Mouse (Mus musculus): ENCODE results near the gene Cers6.

Cers6 gene

DNA sequence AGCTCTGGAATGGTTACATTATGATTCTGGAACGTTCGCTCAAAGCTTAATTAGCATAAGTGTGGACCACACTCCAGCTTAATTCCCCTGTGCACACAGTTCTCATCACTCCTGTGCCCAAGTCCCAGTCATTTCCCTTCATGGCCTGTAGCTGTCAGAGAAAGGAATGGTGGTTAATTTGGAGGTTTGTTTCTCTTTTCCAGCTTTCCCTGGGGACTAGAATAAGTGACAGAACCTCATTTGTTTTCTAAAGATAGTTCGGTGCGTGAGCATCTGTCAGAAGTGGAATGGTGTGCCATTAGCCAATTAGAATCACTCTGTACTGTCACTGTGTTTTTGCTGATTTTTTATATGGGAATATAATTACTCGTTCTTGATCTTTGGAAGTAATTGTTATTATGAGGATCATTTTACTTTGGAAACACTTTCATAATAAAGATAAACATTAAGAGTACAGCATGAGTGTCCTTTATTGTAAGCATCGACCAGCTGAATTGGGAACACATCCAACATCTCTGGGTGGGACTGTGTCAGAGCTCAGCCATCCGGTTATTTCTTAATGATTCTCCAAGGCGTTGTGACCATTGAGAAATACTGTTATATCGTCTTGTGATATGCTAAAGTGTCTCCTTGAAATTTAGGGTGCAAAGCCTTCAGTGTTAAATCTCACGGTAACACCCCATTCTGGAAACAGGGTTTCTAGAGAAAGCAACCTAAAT, 252.7 kb downstream of the Cers6 start:
- no peak for DNase-seq (ENCODE audit: low read depth, low spot score)

DNA sequence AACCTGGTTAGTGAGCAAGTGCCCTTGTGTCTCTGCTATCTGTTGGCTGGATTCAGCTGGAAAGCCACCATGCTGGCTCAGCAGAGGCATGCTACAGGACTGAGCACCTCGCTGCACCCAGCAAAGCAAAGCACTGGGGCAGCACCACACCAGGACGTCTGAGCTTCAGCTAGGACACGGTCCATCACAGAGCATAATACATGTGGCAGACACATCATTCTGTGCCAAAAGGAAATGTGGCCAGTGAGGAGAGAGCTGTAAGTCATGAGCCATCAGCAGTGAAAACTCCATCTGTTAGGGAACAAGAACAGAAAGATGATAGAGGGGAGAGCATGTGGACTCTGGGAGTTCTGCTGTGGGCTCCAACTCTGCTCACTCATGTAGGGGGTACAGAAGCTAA, 254.7 kb downstream of the Cers6 start:
- no peak for DNase-seq (ENCODE audit: low read depth, low spot score)

DNA sequence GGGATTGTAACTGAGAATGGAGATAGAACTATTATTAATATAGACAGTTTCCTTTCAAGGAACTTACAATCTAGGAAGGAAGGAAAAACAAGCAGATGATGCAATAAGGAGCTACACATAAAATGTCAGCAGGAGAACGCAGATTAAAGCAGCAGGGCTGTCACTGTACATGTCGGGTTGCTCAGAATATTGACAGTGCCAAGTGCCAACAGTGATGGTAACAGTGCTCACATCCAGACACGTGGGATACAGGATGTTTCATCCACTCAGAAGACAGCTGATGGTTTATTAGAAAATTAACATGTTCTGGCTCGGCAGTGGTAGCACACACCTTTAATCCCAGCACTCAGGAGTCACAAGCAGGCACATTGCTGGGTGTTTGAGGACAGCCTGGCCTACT, 255.5 kb downstream of the Cers6 start:
- no peak for DNase-seq (ENCODE audit: low read depth, low spot score)

DNA sequence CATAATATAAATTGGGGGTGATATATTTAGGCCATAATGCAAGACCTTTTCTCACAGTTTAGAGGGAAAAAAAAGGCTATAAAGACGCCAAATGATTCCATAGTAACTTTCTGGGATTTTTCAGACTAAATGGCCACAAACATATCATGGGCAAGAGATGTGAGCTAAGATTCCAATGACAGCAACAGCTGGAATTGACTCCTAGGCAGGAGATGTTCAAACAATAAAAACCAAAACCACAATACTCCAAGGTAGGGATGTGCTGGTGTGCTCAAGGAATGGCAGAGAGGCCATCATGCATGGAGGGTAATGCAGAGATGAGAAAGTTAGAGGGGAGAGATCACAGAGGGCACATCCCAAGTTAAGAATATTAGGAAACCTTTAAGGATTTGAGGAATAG, 257.8 kb downstream of the Cers6 start:
- no peak for DNase-seq (ENCODE audit: low read depth, low spot score)

DNA sequence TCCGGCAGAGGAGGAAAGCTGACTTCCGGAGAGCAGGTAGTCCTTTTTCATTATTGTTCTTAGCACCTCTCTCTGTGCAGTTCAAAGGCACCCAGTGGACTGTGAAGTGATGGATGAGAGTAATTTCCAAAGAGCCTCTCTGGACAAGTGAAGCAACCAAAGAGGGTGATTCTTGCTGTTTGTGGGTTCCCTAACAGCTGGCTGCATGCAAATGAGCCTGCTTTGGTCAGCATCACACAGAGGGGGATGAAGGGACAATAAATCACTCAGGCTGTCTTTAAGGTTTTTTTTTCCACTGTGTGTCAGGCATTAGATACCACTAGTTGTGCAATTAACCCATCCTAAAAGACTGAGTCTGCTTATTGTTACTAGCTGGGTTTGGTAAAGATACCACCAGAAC, 258.5 kb downstream of the Cers6 start:
- no peak for DNase-seq (ENCODE audit: low read depth, low spot score)

DNA sequence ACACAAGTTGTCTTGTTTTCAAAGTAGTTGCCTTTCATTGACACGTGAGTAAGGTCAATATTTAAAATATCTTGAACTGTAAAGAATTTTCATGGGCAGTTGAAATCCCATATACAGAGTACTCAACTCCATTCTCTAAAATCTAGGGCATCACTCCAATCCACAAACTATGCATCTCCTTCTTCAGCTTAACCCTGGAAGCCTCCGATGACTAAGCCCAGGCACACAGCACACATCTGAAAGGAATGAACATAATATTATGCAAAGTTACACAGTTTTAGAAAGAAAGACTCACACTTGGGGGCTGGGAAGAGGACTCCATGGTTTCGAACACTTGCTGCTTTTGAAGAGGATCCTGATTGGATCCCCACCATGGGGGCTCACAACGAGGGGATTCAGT, 260.4 kb downstream of the Cers6 start:
- DNase-seq (ENCODE audit: low read depth, low spot score) = no peak

DNA sequence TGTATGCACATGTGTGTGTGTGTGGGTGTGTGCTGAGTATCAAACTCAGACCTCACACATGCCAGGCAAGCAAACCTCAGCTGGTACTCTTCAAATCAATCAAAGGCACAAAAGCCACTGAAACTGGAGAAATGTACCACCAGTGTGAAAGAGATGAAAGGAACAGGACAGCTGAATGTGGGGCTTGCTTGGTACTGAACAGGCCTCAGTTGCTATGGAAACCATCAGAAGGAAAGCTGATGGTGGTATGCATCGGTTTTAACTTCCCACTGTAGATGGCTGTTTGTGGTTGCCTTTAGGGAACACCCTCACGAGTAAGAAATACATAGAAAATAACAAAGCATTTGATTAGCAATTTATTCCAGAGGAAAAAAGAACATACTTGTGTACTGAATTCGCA, 264.2 kb downstream of the Cers6 start:
- DNase-seq (ENCODE audit: low read depth, low spot score) = no peak

DNA sequence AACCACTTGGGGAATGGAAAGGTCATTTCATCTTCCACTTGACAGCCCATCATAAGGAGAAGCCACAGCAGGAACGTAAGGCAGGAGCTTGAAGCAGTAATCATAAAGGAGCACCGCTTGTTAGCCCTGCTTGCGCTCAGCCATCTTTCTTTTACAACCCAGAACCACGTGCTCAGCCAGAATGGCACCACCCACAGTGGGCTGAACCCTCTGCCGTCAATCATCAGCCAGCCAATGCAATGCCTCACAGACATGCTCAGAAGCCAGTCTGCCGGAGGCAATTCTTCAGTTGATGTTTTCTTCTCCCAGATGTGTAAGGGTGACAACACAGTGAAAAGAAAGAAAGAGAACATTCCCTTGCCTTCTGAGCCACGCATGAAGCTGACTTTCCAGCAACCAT, 267.1 kb downstream of the Cers6 start:
- DNase-seq (ENCODE audit: low read depth, low spot score) = no peak

DNA sequence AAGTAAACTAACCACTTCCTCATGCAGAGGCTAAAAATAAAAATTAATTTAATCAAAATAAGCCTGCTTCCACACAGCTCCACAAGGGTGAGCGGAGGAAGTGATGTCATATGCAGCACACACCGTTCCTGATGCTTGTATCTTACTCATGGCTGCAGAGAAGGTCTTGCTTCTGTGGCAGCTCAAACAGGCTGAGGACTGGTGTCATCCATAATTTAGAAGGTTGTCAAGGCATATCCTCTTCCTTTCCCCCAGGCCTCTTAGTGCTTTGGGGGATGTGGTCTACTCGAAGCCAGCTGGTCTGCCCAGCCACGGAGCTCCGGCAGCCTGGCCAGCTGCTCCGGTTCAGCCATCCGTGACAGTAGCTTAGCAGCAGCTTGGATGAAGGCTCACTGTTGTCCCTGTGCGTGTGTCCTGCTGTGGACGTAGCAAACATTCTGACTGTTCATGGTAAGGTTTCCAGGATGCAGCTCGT, 267.7 kb downstream of the Cers6 start:
- DNase-seq (ENCODE audit: low read depth, low spot score) = no peak

DNA sequence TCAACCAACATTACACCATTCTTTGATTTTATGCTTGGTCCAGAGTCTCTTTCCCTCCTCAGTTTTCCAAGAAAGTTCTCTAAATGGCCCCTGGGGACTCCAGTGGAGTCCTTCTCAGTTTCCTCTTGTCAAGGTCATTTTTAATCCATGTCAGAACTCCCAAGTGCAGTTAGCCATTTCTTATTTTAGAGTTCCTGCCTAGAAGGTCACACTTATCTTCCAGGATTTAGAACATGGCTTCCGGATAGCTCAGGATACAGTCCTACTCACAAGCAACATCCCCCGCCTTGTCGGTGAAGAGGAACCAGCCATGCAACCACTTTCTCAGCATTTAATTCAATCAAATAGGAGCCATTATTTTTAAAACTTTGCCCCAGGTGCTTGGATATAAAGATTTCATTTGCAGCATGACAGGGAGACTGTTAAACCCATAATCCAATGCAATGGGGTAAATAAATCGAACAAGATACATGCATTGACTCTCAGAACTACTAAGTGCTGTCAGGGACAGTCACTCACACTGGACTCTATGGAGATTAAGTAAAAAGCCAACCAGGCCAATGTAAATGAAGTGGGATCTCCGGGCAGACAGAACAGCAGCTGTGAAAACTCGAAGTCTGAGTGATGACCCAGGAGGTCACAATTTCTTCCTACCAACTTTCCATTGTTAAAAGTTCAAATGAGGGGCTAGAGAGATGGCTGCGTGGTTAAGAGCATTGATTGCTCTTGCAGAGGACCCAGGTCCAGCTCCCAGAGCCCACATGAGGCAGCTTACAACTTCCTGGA, 268.4 kb downstream of the Cers6 start:
- no peak for DNase-seq (ENCODE audit: low read depth, low spot score)

DNA sequence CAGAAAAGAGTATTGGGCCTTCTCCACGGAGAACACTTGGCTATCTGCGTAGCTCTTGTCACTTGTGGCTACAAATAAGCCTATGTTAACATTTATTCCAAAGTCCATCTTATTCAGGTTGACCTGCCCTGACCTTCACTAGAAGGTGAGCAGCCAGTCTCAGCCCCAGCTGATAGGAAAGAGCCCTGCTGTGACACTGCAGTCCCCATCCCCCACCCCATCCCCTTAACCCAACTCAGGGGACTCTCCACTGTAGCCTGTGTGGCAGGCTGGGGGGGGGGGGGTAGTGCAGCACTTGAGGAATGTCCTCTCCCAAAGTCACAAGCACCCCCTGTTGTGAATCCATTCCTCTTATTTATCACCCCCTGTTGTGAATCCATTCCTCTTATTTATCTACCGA, 270.8 kb downstream of the Cers6 start:
- DNase-seq (ENCODE audit: low read depth, low spot score) = no peak

DNA sequence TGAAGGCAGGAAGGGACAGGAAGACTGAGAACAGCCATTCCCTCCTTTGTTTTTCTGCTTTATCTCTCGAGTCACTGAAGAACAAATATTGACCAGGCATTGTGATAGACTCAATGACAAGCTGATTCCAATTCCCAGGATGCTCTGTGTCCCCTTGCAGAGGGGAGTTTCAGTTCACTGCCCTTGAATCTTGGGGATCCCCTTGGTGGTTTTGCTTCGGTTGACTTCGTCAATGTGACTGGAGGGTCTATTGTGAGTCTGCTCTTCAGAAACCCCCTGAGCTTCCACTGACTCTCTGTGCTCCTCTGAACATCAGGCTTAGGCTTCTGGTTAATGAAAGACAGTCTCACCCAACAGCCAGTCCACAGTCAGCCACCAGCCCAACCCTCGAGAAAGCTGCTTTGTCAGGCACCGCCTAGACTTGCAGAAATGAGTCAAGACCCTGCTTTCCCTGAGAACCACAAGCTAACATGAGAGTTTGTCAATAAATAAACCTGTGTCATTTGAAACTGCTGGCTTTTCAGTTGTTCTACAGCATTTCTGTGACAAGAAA, 271.3 kb downstream of the Cers6 start:
- no peak for DNase-seq (ENCODE audit: low read depth, low spot score)

DNA sequence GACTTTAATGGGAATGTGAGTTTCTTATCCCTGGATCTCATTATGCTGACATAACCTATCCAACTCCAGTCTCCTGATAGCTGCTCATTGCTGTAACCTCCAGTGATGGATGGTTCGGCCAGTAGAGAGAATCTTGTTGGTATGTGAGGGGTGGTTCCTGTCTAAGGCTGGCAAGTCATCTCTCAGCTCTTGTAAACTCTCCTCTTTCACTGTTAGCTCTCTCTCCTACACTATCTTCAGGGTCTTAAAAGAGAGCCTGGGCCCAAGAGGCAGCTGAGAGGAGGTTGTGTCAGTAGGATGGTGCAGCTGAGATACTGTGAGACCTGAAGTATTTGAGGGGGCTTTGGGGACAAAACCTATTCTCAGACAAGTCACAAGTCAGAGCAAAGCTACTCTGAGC, 272.9 kb downstream of the Cers6 start:
- no peak for DNase-seq (ENCODE audit: low read depth, low spot score)

DNA sequence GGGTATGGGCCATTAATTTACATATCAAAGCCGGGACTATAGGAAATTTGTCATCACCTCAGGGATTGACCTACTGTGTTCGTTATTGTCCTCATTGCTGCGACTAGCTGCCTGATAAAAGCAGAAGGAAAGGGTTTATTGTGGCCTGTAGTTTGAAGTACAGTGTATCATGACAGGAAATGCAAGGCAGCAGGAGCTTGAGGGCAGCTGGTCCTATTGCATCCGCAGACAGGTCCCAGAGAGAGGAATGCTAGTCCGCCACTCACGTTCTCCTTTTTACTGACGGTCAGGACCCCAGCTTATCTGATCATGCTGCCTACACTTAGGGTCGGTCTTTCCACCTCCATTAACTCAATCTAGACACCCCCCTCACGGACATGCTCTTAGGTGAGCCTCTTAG, 273.7 kb downstream of the Cers6 start:
- no peak for DNase-seq (ENCODE audit: low read depth, low spot score)

DNA sequence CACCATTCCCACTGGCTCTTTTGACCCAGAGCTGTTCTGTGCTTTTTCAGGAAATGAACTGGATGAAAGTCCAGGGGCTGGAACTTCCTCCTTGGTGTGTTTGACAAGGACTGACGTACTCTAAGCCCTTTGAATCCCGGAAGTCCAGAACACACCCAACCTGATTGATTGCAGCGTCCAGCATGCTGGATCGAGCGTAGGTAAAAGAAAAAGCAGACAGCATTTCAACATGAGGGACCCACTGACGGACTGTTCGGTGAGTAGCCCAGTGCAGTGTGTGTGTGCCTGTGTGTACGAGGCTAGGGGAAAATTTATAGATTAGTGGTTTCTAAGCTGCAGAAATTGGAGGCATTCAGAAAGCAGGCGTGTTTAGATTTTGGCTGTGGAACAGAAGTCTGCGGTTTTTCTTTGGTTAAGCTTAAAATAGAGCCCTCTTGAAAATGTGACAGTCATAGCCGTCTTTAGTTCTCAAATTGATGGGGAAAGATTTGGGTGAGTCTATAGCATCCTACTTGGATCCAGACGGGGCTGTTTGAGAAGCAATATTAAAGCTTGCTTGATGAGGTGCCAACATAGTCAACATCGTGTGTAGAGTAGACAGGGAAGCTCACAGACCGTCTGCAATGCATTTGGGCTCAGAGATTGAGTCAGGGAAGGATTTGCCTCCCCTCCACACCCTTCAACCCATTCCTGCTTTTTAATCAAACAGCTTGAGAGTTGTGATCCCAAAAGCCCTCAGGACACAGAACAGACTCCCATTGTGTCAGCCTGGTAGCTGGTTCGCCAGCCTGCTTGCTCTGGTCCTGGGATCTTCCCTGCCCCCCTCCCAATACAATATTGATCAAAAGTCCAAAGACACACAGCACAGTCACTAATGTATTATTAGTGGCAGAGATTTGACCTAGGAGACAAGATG, 274.7 kb downstream of the Cers6 start, which contains the start of gene Nostrin:
Gene Nostrin (plus strand): TSS at position 140 of the 916 bp plus-strand sequence.
- no peak for DNase-seq (ENCODE audit: low read depth, low spot score)

DNA sequence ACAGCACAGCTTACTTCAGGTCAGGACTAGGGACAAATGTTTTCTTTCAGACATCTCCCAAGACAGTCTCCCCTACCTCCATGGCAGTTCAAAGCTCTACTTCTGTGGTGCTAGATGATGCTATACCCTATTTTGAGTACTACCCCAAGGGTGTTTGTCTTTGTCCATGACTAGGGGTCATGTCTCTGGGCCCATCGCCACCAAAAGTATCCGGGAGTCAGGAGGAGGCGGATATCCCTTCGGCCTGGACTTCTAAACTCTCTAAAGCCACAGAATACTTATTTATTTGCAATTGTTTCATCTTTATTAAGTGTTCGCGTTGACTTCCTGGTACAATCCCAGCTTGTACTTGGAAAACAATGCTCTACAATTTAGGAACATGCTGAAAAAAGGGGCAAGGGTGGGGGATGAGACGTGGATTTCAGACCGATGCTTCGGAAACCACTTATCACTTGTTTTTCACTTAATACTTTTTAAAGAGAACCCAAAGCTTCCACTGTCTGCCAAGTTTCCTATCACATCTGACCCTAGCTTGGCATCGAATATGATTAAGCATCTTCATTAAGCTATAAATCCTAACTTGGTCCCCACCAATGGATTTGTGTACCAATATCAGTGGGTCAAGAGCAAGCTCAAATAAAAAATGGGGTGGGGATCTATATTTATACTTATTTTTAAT, 276.3 kb downstream of the Cers6 start:
- no peak for DNase-seq (ENCODE audit: low read depth, low spot score)

DNA sequence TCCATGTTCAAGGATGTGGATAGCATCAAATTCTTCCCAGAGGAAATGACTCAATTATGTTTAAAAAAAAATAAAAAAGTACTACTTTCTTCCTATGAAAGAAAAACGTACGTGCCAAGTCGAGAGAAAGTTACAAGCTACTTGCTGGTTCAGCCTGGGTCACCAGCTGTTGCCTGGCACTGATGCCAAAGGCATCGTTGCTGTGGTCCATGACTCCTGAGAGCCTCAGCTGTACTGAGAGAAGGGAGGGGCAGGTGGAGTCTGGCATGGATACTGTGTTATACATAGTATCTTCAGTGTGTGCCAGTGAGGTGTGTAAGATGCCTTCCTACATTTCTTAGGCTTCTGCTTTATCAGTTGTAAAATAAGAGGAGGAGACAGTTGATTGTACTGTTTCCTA, 277.5 kb downstream of the Cers6 start:
- no peak for DNase-seq (ENCODE audit: low read depth, low spot score)

DNA sequence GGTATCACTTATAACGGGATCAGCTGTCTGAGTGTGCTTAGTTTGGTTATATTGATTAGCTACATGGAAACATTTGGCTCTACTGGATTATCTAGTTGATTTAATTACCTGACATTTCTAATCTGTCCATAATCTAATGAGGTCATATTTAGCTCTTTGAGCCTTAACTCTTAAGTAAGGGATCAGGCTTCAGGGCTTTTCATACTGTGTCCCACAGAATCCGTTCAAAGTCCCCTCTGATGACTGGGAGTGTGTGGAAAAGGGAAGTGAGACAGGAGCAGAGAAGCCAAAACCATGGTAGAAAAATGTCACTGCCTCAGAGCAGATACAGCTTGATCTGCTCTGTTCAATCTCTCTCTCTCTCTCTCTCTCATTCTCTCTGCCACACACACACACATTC, 279.0 kb downstream of the Cers6 start:
- DNase-seq (ENCODE audit: low read depth, low spot score) = no peak

DNA sequence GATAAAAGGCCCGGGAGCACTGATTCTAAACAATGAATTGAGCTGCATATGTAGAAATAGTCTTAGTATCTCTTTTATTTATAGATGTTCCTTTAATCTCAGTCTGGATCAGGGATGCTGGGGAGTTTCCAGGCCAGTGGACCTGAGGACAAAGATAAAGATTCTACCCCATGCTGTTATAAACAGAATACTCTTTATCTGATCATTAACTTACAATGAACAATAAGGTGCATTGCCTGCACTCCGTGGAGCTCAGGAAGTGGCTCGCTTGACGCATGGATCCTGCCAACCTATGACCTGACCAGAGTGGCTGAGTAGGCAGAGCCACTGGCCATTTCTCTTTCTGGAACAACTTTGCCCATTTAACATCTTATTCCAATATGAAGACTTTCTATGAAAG, 279.6 kb downstream of the Cers6 start:
- no peak for DNase-seq (ENCODE audit: low read depth, low spot score)

DNA sequence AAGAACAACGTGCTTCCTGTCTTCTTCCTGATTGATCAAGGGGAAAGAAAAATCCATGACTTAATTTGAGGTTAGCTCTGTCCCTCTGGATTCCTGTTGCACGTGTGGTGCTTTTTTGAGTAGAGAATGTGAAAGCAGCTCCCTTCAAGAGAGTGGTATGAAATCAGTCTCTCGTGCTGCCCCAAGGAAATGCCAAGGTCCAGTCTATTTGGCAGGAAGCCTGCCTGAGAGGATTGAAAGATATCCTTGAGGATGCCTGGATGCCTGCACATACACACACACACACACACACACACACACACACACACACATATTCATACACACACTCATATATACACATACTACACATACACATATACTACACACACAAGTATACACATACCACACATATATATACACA, 287.4 kb downstream of the Cers6 start:
- no peak for DNase-seq (ENCODE audit: low read depth, low spot score)

DNA sequence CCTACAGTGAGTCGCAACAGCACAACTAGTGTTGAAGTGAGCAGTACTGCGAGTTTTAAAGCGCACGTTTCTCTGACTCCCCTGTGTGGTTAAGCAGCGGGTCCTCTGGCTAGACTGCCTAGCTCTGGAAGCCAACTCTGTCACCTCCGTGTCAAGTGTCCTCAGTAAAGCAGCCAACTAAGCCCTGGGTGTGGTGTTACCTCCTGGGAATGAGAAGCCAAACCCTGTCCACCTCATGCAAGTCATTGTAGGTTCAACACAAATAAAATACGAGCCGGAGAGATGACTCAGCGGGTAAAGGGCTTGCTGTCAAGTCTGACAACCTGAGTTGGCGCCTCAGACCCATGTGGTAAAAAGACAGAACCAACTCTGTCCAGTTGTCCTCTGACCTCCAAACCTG, 287.9 kb downstream of the Cers6 start:
- peak; percentile 15 for DNase-seq (ENCODE audit: low read depth, low spot score)
